Mouse (Mus musculus): ENCODE results near the gene Magi1. TPM values are rescaled to one million over a fixed set of nuclear protein-coding genes. Genes with fewer than 3 reads are reported as not detected.
A peak's percentile ranks its signal among the peaks of the same experiment; 100 is the strongest.

Gene Magi1
- polyA plus RNA-seq, 1 experiment from 2014 or later: 23.5 TPM

DNA sequence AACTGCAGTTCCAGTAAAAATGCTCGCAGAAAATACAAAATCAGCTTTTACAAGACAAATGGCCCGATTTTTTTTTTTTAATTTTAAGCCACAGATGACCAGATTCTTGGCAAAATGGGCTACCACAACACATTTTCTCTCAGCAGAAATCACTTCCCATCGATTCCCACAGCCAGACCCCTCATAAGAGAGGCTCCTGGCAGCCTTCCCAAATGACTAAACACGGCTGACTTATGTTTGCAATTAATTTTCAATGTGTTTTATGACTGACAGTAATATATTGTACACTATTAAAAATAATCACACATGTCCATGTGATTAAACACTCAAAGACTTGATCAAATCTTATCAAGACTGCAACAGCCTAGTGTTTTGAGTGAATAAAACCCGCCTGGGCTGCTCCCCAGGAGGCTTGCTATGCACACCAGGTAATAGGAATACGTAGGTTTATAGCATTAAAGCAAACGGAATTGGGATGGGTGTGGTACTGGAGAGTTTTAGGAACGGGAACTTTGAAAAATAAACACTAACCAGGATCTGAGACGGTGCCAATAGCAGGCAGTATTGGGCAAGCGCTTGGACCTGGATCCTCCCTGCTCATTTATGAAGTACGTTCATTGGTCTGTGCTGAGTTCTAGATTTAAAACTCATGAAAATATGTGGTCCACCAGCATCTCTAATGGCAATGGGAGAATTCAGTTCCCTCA lies 176.2 kb downstream of the Magi1 start:
- no peak for DNase-seq (ENCODE audit: low spot score)
- no peaks in the 10 kb centered on the region for H3K36me3 ChIP-seq (ENCODE audit: control insufficient read depth, insufficient read depth, low read length)
- H3K4me2 ChIP-seq (ENCODE audit: low read depth): no peak overlapping the region
- H3K4me3 ChIP-seq (ENCODE audit: low read depth, low read length): no peak overlapping the region
- H3K9ac ChIP-seq (ENCODE audit: low read length): no peak overlapping the region
- H3K27me3 ChIP-seq (ENCODE audit: control insufficient read depth, insufficient read depth, low read length): no peaks in the 10 kb centered on the region
- no peak for ATAC-seq (ENCODE audit: insufficient read depth, low FRiP score, low TSS enrichment)
- H3K4me1 ChIP-seq (ENCODE audit: control insufficient read depth, insufficient read depth, low read length): no peaks in the 10 kb centered on the region
- H3K9me3 ChIP-seq (ENCODE audit: control insufficient read depth, low read length): no peaks in the 10 kb centered on the region
- H3K27ac ChIP-seq (ENCODE audit: low read depth, low read length): no peak overlapping the region
- WGBS: 78% methylated on average over 11 of the region's 11 CpGs

DNA sequence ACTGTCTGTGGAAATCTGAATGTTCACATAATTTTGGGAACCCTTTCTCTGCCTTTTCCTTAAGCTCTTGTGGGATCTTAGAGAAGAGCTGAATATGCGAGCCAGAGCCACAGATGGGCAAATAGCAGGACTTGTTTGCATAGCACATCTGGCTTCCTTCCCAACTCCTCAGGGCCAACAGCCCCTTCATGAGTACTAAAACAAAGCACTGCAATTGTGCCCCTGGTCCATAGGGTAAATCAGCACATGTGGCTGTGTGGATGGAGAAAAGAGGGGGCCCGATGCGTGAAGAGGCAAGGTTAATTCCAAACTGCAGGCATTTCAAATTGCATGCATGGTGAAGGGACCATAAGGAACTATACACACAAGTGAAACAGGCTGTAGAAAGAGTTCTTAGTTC lies 180.1 kb downstream of the Magi1 start:
- DNase-seq (ENCODE audit: low spot score) (no peak), ATAC-seq (ENCODE audit: insufficient read depth, low FRiP score, low TSS enrichment) (no peak)
- Histone ChIP-seq H3K36me3 (ENCODE audit: control insufficient read depth, insufficient read depth, low read length) (no peaks in the 10 kb centered on the region), H3K27me3 (ENCODE audit: control insufficient read depth, insufficient read depth, low read length) (no peaks in the 10 kb centered on the region), H3K4me1 (ENCODE audit: control insufficient read depth, insufficient read depth, low read length) (no peaks in the 10 kb centered on the region), H3K4me2 (ENCODE audit: low read depth) (no peak overlapping the region), H3K9me3 (ENCODE audit: control insufficient read depth, low read length) (no peaks in the 10 kb centered on the region), H3K4me3 (ENCODE audit: low read depth, low read length) (no peak overlapping the region), H3K9ac (ENCODE audit: low read length) (no peak overlapping the region), H3K27ac (ENCODE audit: low read depth, low read length) (no peak overlapping the region)
- 58% methylated on average over 3 of the region's 3 CpGs for WGBS

DNA sequence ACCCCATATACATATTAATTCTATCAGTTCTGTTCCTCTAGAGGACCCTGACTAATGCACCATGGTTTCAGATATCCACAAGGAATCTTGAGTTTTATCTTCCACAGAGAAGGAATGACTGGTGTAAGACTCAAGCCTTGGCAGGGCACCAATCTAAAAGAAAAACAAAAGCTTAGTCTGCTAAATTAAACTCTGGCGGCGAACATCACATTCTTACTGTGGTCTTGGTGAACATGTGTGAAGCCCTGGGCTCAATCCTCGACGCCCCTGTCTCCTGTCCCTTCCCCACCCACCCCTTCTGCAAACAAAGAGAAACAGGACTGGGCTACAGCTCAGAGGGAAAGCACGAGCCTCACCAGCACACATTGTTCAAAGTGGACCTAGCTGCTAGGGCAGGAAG lies 182.5 kb downstream of the Magi1 start:
- H3K4me3 ChIP-seq (ENCODE audit: low read depth, low read length): no peak overlapping the region
- H3K27ac ChIP-seq (ENCODE audit: low read depth, low read length): no peak overlapping the region
- H3K9ac ChIP-seq (ENCODE audit: low read length): no peak overlapping the region
- H3K4me1 ChIP-seq (ENCODE audit: control insufficient read depth, insufficient read depth, low read length): no peaks in the 10 kb centered on the region
- WGBS: 59% methylated on average over 5 of the region's 5 CpGs
- DNase-seq (ENCODE audit: low spot score) (no peak), ATAC-seq (ENCODE audit: insufficient read depth, low FRiP score, low TSS enrichment) (no peak)
- H3K27me3 ChIP-seq (ENCODE audit: control insufficient read depth, insufficient read depth, low read length): no peaks in the 10 kb centered on the region
- H3K4me2 ChIP-seq (ENCODE audit: low read depth): no peak overlapping the region
- no peaks in the 10 kb centered on the region for H3K9me3 ChIP-seq (ENCODE audit: control insufficient read depth, low read length)
- no peaks in the 10 kb centered on the region for H3K36me3 ChIP-seq (ENCODE audit: control insufficient read depth, insufficient read depth, low read length)

DNA sequence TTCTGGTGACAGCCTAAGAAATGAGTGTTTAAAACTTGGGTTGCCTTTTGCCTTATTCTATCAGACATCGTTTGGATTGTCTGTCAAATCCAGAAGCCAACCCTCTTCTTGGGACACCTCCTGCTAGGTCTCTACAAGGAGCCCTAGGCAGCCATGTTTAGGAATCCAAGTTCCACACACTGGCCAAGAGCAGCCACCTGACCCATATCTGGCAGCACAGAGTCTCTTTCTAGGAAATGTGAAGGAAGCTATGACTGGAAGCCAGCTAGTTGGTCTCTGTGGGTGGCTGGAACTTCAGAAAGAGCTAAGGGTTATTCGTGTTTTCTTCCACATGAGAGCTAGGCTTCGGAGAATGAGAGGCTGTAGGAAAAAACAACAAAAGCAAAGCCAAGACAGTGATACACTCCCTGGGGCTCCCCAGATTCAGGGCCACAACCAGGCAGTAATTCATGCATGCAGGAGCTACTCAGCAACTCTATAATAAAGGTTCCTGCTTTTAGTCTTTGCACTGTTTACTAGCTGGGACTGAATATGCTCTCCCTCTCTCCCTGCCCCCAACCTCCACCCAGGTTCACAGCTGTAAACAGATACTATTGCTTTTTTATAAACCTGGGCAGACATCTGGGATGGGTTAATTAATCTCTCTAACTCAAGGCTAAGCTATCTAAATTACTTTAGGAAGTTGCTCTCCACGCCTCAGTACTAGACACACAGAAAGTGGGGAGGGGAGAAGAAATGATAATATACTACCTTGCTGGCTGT lies 188.6 kb downstream of the Magi1 start:
- Histone ChIP-seq H3K4me2 (ENCODE audit: low read depth) (no peak overlapping the region), H3K9me3 (ENCODE audit: control insufficient read depth, low read length) (no peaks in the 10 kb centered on the region), H3K27me3 (ENCODE audit: control insufficient read depth, insufficient read depth, low read length) (no peaks in the 10 kb centered on the region), H3K27ac (ENCODE audit: low read depth, low read length) (no peak overlapping the region), H3K9ac (ENCODE audit: low read length) (no peak overlapping the region), H3K36me3 (ENCODE audit: control insufficient read depth, insufficient read depth, low read length) (no peaks in the 10 kb centered on the region), H3K4me3 (ENCODE audit: low read depth, low read length) (no peak overlapping the region), H3K4me1 (ENCODE audit: control insufficient read depth, insufficient read depth, low read length) (no peaks in the 10 kb centered on the region)
- ATAC-seq (ENCODE audit: insufficient read depth, low FRiP score, low TSS enrichment) (no peak), DNase-seq (ENCODE audit: low spot score) (no peak)
- 47% methylated on average over 4 of the region's 4 CpGs for WGBS

DNA sequence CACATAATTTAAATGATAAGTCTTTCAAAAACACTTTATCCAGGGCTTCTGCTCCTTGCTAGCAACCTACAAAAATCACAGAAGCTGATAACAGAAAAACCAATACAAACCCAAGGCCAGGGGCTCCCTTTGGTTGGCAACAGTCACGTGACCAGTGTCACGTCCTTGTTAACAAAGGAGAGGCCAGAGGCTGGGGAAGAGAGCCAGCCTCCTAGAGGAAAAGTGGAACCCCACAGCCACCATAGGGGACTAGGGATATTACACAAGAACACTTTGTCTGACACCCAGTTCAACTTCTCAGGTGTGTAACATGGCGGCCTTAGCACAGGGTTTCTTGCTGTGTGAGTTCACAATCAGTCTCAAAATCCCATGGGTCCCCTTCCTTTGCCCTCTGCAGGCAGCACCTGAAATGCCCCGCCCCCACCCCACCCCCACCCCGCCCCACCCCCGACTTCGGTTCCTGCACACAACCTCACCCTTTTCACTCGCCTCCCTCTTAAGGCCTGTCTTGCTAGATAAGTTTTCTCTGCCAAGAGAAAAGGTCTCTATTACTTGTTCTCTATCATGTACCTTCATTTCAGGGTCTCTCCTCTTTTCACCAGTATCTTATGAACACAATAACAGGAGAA lies 190.6 kb downstream of the Magi1 start:
- Histone ChIP-seq H3K27me3 (ENCODE audit: control insufficient read depth, insufficient read depth, low read length) (no peaks in the 10 kb centered on the region), H3K36me3 (ENCODE audit: control insufficient read depth, insufficient read depth, low read length) (no peaks in the 10 kb centered on the region), H3K9ac (ENCODE audit: low read length) (no peak overlapping the region), H3K4me3 (ENCODE audit: low read depth, low read length) (no peak overlapping the region), H3K9me3 (ENCODE audit: control insufficient read depth, low read length) (no peaks in the 10 kb centered on the region), H3K4me2 (ENCODE audit: low read depth) (no peak overlapping the region), H3K27ac (ENCODE audit: low read depth, low read length) (no peak overlapping the region), H3K4me1 (ENCODE audit: control insufficient read depth, insufficient read depth, low read length) (no peaks in the 10 kb centered on the region)
- ATAC-seq (ENCODE audit: insufficient read depth, low FRiP score, low TSS enrichment) (no peak), DNase-seq (ENCODE audit: low spot score) (no peak)
- 39% methylated on average over 8 of the region's 8 CpGs for WGBS

DNA sequence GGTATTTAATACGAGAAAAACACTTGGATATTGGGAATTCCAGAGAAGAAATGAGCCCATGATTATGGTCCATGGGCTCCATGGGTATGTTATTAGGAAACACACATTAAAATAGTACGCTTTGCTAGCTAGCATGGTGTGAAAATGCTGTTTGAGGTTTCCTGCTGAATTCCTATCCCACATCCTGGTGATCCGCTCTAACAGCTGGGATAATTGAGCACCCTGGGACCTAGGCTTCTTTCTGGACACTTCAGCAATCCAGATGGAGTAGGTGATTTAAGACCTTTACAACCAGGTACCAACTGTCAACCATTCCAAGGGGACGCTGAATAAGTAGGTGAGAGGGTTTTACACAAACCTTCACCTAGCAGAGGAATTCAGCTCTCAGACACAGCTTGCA lies 191.2 kb downstream of the Magi1 start:
- no peak overlapping the region for H3K27ac ChIP-seq (ENCODE audit: low read depth, low read length)
- DNase-seq (ENCODE audit: low spot score) (no peak), ATAC-seq (ENCODE audit: insufficient read depth, low FRiP score, low TSS enrichment) (no peak)
- no peak overlapping the region for H3K4me2 ChIP-seq (ENCODE audit: low read depth)
- H3K27me3 ChIP-seq (ENCODE audit: control insufficient read depth, insufficient read depth, low read length): no peaks in the 10 kb centered on the region
- H3K9me3 ChIP-seq (ENCODE audit: control insufficient read depth, low read length): no peaks in the 10 kb centered on the region
- no peak overlapping the region for H3K4me3 ChIP-seq (ENCODE audit: low read depth, low read length)
- no peaks in the 10 kb centered on the region for H3K4me1 ChIP-seq (ENCODE audit: control insufficient read depth, insufficient read depth, low read length)
- no peaks in the 10 kb centered on the region for H3K36me3 ChIP-seq (ENCODE audit: control insufficient read depth, insufficient read depth, low read length)
- no peak overlapping the region for H3K9ac ChIP-seq (ENCODE audit: low read length)
- WGBS: 80% methylated on average over 4 of the region's 4 CpGs

DNA sequence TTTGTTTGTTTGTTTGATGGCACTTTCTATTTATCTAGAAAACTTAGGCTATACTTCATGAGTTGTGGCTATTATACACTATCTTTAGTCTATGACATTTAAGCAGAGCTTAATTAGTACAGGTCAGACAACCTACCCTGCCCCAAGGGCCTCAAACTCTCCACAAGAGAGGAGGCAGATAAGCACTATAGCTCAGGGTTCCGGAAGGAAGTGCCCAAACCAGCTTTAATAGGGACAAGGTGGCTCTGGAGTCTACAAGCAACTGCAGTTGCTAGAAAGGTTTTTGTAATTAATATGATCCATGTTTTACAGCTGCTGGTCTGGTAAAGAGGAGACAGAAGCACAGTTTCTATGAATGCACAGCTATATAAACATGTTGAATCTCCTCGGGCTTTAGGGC lies 196.9 kb downstream of the Magi1 start:
- 88% methylated on average over 2 of the region's 2 CpGs for WGBS

DNA sequence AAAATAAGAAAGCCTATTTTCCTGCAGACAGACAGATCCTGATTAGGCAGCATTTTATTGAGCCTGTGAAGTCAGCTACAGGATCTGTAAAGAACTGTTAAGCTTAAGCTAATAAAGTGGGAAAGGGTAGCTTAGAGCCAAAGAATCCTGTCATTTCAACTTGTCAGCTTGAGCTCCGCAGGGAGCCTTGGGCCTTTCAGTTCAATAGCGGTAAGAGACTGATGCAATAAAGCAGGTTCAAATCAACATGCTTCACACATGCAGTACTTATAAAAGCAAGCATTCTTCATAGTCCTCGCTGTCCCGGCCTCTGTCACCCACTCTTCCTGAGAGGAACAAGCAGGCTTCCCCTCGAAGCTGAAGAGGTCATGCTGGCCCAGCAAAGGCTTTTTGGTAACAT lies 199.0 kb downstream of the Magi1 start:
- Histone ChIP-seq H3K4me2 (ENCODE audit: low read depth) (no peak overlapping the region), H3K9me3 (ENCODE audit: control insufficient read depth, low read length) (no peaks in the 10 kb centered on the region), H3K36me3 (ENCODE audit: control insufficient read depth, insufficient read depth, low read length) (no peaks in the 10 kb centered on the region), H3K4me1 (ENCODE audit: control insufficient read depth, insufficient read depth, low read length) (no peaks in the 10 kb centered on the region), H3K4me3 (ENCODE audit: low read depth, low read length) (no peak overlapping the region), H3K9ac (ENCODE audit: low read length) (no peak overlapping the region), H3K27ac (ENCODE audit: low read depth, low read length) (no peak overlapping the region), H3K27me3 (ENCODE audit: control insufficient read depth, insufficient read depth, low read length) (no peaks in the 10 kb centered on the region)
- peak; percentile 31; the same call in 1 of the 2 replicates for ATAC-seq (ENCODE audit: insufficient read depth, low FRiP score, low TSS enrichment)
- WGBS: 48% methylated on average over 5 of the region's 5 CpGs
- DNase-seq (ENCODE audit: low spot score): no peak

More for the DNA sequence above, 196.9 kb downstream of the Magi1 start:
- Histone ChIP-seq H3K36me3 (ENCODE audit: control insufficient read depth, insufficient read depth, low read length) (no peaks in the 10 kb centered on the region), H3K4me2 (ENCODE audit: low read depth) (no peak overlapping the region), H3K9me3 (ENCODE audit: control insufficient read depth, low read length) (no peaks in the 10 kb centered on the region), H3K9ac (ENCODE audit: low read length) (no peak overlapping the region), H3K4me3 (ENCODE audit: low read depth, low read length) (no peak overlapping the region), H3K27ac (ENCODE audit: low read depth, low read length) (no peak overlapping the region), H3K27me3 (ENCODE audit: control insufficient read depth, insufficient read depth, low read length) (no peaks in the 10 kb centered on the region), H3K4me1 (ENCODE audit: control insufficient read depth, insufficient read depth, low read length) (no peaks in the 10 kb centered on the region)
- ATAC-seq (ENCODE audit: insufficient read depth, low FRiP score, low TSS enrichment): no peak
- no peak for DNase-seq (ENCODE audit: low spot score)

Measured in neural tube, embryonic 11.5 days (tissue).